Mouse (Mus musculus) thymus, postnatal 4 days (tissue): Measurements from ENCODE around the gene Man1b1.

Experiments used
- DNase-seq: peaks from one replicate; pipeline ENCODE4 v3.0.0; 2021

Gene Man1b1

GRCm38 (mm10) chr2:25305587-25306359 is 26.4 kb upstream of the Man1b1 start:
- DNase-seq = no peak

GRCm38 (mm10) chr2:25310180-25310579 is 22.0 kb upstream of the Man1b1 start:
- DNase-seq = no peak

GRCm38 (mm10) chr2:25310969-25311368 is 21.2 kb upstream of the Man1b1 start:
- no peak for DNase-seq

GRCm38 (mm10) chr2:25311491-25311891 is 20.6 kb upstream of the Man1b1 start:
- no peak for DNase-seq

- DNase-seq = no peak
These were observed 13.8 kb upstream of the Man1b1 start for GRCm38 (mm10) chr2:25318119-25318966.

GRCm38 (mm10) chr2:25318971-25319773 is 13.0 kb upstream of the Man1b1 start, which contains the start of gene Grin1:
Gene Grin1, minus strand, starts transcription at chr2:25319187.
- DNase-seq = peak; percentile 88

- DNase-seq = no peak
These were observed 12.1 kb upstream of the Man1b1 start for GRCm38 (mm10) chr2:25320084-25320483.

- no peak for DNase-seq
These were observed 6.1 kb upstream of the Man1b1 start for GRCm38 (mm10) chr2:25326036-25326435.

- DNase-seq = peak; percentile 33
These were observed 3.7 kb upstream of the Man1b1 start for GRCm38 (mm10) chr2:25328440-25328839.

- DNase-seq = no peak
These were observed 668 bp upstream of the Man1b1 start for GRCm38 (mm10) chr2:25331470-25331869.

- no peak for DNase-seq
These were observed 1.4 kb downstream of the Man1b1 start for GRCm38 (mm10) chr2:25333569-25333968.

GRCm38 (mm10) chr2:25338303-25338702 is 6.2 kb downstream of the Man1b1 start:
- DNase-seq = no peak

GRCm38 (mm10) chr2:25348162-25348561 is 16.0 kb downstream of the Man1b1 start:
- DNase-seq = no peak

GRCm38 (mm10) chr2:25349499-25349898 is 17.4 kb downstream of the Man1b1 start:
- DNase-seq = no peak

GRCm38 (mm10) chr2:25350701-25351100 is 18.6 kb downstream of the Man1b1 start:
- no peak for DNase-seq

- no peak for DNase-seq
These were observed 22.1 kb downstream of the Man1b1 start for GRCm38 (mm10) chr2:25354211-25354610.

- no peak for DNase-seq
These were observed 23.4 kb downstream of the Man1b1 start for GRCm38 (mm10) chr2:25355419-25356066.

GRCm38 (mm10) chr2:25356208-25357079 is 24.3 kb downstream of the Man1b1 start, which contains the start of gene Dpp7:
Gene Dpp7, minus strand, starts transcription at chr2:25356359.
- peak; percentile 79 for DNase-seq

- DNase-seq = no peak
These were observed 27.7 kb downstream of the Man1b1 start for GRCm38 (mm10) chr2:25359848-25360247.

GRCm38 (mm10) chr2:25363478-25364178 is 31.5 kb downstream of the Man1b1 start:
- no peak for DNase-seq

- no peak for DNase-seq
These were observed 32.2 kb downstream of the Man1b1 start for GRCm38 (mm10) chr2:25364313-25364712.
